Mouse (Mus musculus) testis, adult 2 months (tissue): ENCODE results near the gene Fscn2.

Experiments
- CTCF ChIP-seq: fragments of 200-500 bp; IDR thresholded peaks from 2 replicates; pipeline ENCODE4 v1.5.1; 2012; ENCODE audit warnings: low read depth, mild to moderate bottlenecking, inconsistent platforms, low read length, moderate library complexity; ENCODE audit not compliant: control insufficient read depth, insufficient read depth, insufficient replicate concordance
- POLR2A ChIP-seq: fragments of 200-500 bp; IDR thresholded peaks from 2 replicates; pipeline ENCODE4 v1.6.1; 2012; ENCODE audit warnings: low read depth, mild to moderate bottlenecking, inconsistent platforms, low read length, moderate library complexity; ENCODE audit not compliant: control insufficient read depth

- no peak for TF ChIP-seq CTCF
- TF ChIP-seq POLR2A: no peak; the same call in 1 of the 2 replicates
These were observed 12.5 kb upstream of the Fscn2 start for GRCm38 (mm10) chr11:120348684-120349370.
